Mouse (Mus musculus): ENCODE measurements around the gene Cxcl9. TPM values are rescaled to one million over a fixed set of nuclear protein-coding genes. Genes with fewer than 3 reads are reported as not detected.

The Cxcl9 gene
- total RNA-seq, 1 experiment from 2014 or later, result 0.88 TPM

GRCm38 (mm10) chr5:92278942-92279537 lies 48.8 kb downstream of the Cxcl9 start:
- no peak for DNase-seq

- DNase-seq, result peak; percentile 86
These were observed 50.2 kb downstream of the Cxcl9 start, which contains the start of gene Naaa for GRCm38 (mm10) chr5:92277437-92278394. Gene Naaa (minus strand): TSS chr5:92278170.

Other genes starting within 250 kb of the Cxcl9 start
- gene G3bp2, start 244.4 kb downstream of the Cxcl9 start, total RNA-seq (2021), result 133 and 158 TPM in 2 replicates
- 82.9 and 84.1 TPM in 2 replicates for gene Uso1, start 190.1 kb downstream of the Cxcl9 start, total RNA-seq (2021)
- not detected in 2 replicates for gene U90926, start 112.7 kb downstream of the Cxcl9 start, total RNA-seq (2021)
- 0.18 TPM in 1 of 2 replicates, not detected in the other for gene Ppef2, start 71.8 kb downstream of the Cxcl9 start, total RNA-seq (2021)
- 13.8 and 15.8 TPM in 2 replicates for gene Naaa, start 49.9 kb downstream of the Cxcl9 start, total RNA-seq (2021)
- 30.5 and 36.1 TPM in 2 replicates for gene Sdad1, start 17.6 kb downstream of the Cxcl9 start, total RNA-seq (2021)
- gene Art3, start 3.7 kb upstream of the Cxcl9 start, total RNA-seq (2021), result 50.0 and 51.8 TPM in 2 replicates
- gene Cxcl10, start 20.8 kb upstream of the Cxcl9 start, total RNA-seq (2021), result 1.1 and 1.2 TPM in 2 replicates
- 30.1 and 33.5 TPM in 2 replicates for gene Nup54, start 107.1 kb upstream of the Cxcl9 start, total RNA-seq (2021)
- gene Scarb2, start 178.8 kb upstream of the Cxcl9 start, total RNA-seq (2021), result 62.2 and 65.1 TPM in 2 replicates
- not detected in 2 replicates for gene Fam47e, start 227.0 kb upstream of the Cxcl9 start, total RNA-seq (2021)